Mouse (Mus musculus) limb, embryonic 11.5 days (tissue): Measurements from ENCODE around the gene Bdh1. TPM values are rescaled to one million over a fixed set of nuclear protein-coding genes. Genes with fewer than 3 reads are reported as not detected.

ENCODE experiments used
- ATAC-seq: fragments of 200-750 bp; cut with Nextera tagmentation; 2 replicates; pipeline ENCODE4 v1.8.0; 2017; ENCODE audit warnings: low read depth; ENCODE audit not compliant: insufficient number of reproducible peaks, low FRiP score, low TSS enrichment
- DNase-seq: peaks from one replicate; pipeline ENCODE4 v3.0.0-alpha.2; 2015; ENCODE audit warnings: low spot score
- H3K27ac ChIP-seq: fragments of 300-500 bp; sonication (generic); replicated peaks from 2 replicates; pipeline ENCODE4 v1.5.1; 2014; ENCODE audit warnings: low read depth, mild to moderate bottlenecking, low read length
- H3K27me3 ChIP-seq: fragments of 300-500 bp; sonication (generic); 2 replicates; pipeline ENCODE4 v1.6.1; 2014; ENCODE audit warnings: mild to moderate bottlenecking, low read length, mixed read lengths; ENCODE audit not compliant: control insufficient read depth, insufficient read depth
- H3K36me3 ChIP-seq: fragments of 300-500 bp; sonication (generic); 2 replicates; pipeline ENCODE4 v1.6.1; 2014; ENCODE audit warnings: mild to moderate bottlenecking, low read length, moderate library complexity, mixed read lengths; ENCODE audit not compliant: control insufficient read depth, insufficient read depth
- H3K4me1 ChIP-seq: fragments of 300-500 bp; sonication (generic); 2 replicates; pipeline ENCODE4 v1.6.1; 2014; ENCODE audit warnings: low read length, mixed read lengths; ENCODE audit not compliant: control insufficient read depth, insufficient read depth
- H3K4me2 ChIP-seq: fragments of 300-500 bp; sonication (generic); 2 replicates; pipeline ENCODE4 v1.6.1; 2014; ENCODE audit warnings: low read depth, mild to moderate bottlenecking, moderate library complexity; ENCODE audit not compliant: severe bottlenecking
- H3K4me3 ChIP-seq: fragments of 300-500 bp; sonication (generic); 2 replicates; pipeline ENCODE4 v1.5.1; 2014; ENCODE audit warnings: low read depth, low read length
- H3K9ac ChIP-seq: fragments of 300-500 bp; sonication (generic); 2 replicates; pipeline ENCODE4 v1.6.1; 2014; ENCODE audit warnings: mild to moderate bottlenecking, low read length
- H3K9me3 ChIP-seq: fragments of 300-500 bp; sonication (generic); 2 replicates; pipeline ENCODE4 v1.6.1; 2016; ENCODE audit warnings: low read length; ENCODE audit not compliant: control insufficient read depth
- WGBS: fragments of 180-500 bp; shearing (Covaris S2); extraction: QIAGEN DNeasy Blood & Tissue Kit; methylation state at CpG from one replicate; pipeline ENCODE4 v1.1.7; 2014; 5-methylcytosine and 5-hydroxymethylcytosine counted together
- polyA plus RNA-seq: library from polyadenylated mRNA; unstranded; fragments of >200 nt; fragmentation: Nextera tagmentation; extraction: Ambion mirVana; gene quantifications from 2 replicates; pipeline ENCODE4 v1.2.1, GENCODE M21; 2014

Gene Bdh1
- polyA plus RNA-seq, 1 experiment from 2014 or later, result 14.9 TPM

- DNase-seq (no peak), ATAC-seq (no peak)
- peaks cover 4% of the 10 kb centered on the region; the same call in 1 of the 2 replicates for H3K4me1 ChIP-seq
- no peaks in the 10 kb centered on the region for H3K27me3 ChIP-seq
- H3K27ac ChIP-seq, result no peak overlapping the region
- H3K4me2 ChIP-seq, result no peak overlapping the region
- peaks cover 6% of the 10 kb centered on the region; the same call in 1 of the 2 replicates for H3K9me3 ChIP-seq
- no peak overlapping the region for H3K9ac ChIP-seq
- H3K4me3 ChIP-seq, result no peak overlapping the region
- no peaks in the 10 kb centered on the region for H3K36me3 ChIP-seq
- WGBS, result 63% methylated on average over 9 of the region's 9 CpGs
Observed at GRCm38 (mm10) chr16:31475123-31475968, 53.3 kb downstream of the Bdh1 start.

- WGBS, result 41% methylated on average over 7 of the region's 7 CpGs
- no peak overlapping the region for H3K27ac ChIP-seq
Observed at GRCm38 (mm10) chr16:31476872-31477603, 55.0 kb downstream of the Bdh1 start.

GRCm38 (mm10) chr16:31485336-31485735 lies 63.3 kb downstream of the Bdh1 start:
- no peak for DNase-seq
- ATAC-seq, result no peak
- H3K27me3 ChIP-seq, result no peaks in the 10 kb centered on the region
- H3K36me3 ChIP-seq, result no peaks in the 10 kb centered on the region
- WGBS, result 96% methylated on average over 5 of the region's 5 CpGs
- H3K4me3 ChIP-seq, result no peak overlapping the region
- H3K27ac ChIP-seq, result no peak overlapping the region
- no peak overlapping the region for H3K4me2 ChIP-seq
- H3K9me3 ChIP-seq, result no peaks in the 10 kb centered on the region; the same call in 1 of the 2 replicates
- H3K4me1 ChIP-seq, result no peaks in the 10 kb centered on the region; the same call in 1 of the 2 replicates
- no peak overlapping the region for H3K9ac ChIP-seq

More at GRCm38 (mm10) chr16:31476872-31477603, 55.0 kb downstream of the Bdh1 start:
- H3K9me3 ChIP-seq, result peaks cover 6% of the 10 kb centered on the region; the same call in 1 of the 2 replicates
- no peaks in the 10 kb centered on the region for H3K36me3 ChIP-seq
- H3K9ac ChIP-seq, result no peak overlapping the region
- H3K4me1 ChIP-seq, result peaks cover 4% of the 10 kb centered on the region; the same call in 1 of the 2 replicates
- H3K27me3 ChIP-seq, result no peaks in the 10 kb centered on the region
- H3K4me3 ChIP-seq, result no peak overlapping the region
- H3K4me2 ChIP-seq, result no peak overlapping the region
- ATAC-seq (no peak), DNase-seq (no peak)

GRCm38 (mm10) chr16:31487266-31487665 lies 65.2 kb downstream of the Bdh1 start:
- Histone ChIP-seq H3K36me3 (no peaks in the 10 kb centered on the region), H3K27me3 (no peaks in the 10 kb centered on the region), H3K4me3 (no peak overlapping the region), H3K9ac (no peak overlapping the region), H3K4me2 (no peak overlapping the region), H3K27ac (no peak overlapping the region), H3K9me3 (no peaks in the 10 kb centered on the region; the same call in 1 of the 2 replicates), H3K4me1 (no peaks in the 10 kb centered on the region; the same call in 1 of the 2 replicates)
- no peak for ATAC-seq
- WGBS, result 89% methylated on average over 3 of the region's 3 CpGs
- DNase-seq, result no peak

GRCm38 (mm10) chr16:31489096-31489495 lies 67.0 kb downstream of the Bdh1 start:
- no peaks in the 10 kb centered on the region for H3K36me3 ChIP-seq
- DNase-seq, result no peak
- H3K4me2 ChIP-seq, result no peak overlapping the region
- WGBS, result 60% methylated on average over 3 of the region's 3 CpGs
- H3K27ac ChIP-seq, result no peak overlapping the region
- H3K27me3 ChIP-seq, result no peaks in the 10 kb centered on the region
- H3K9me3 ChIP-seq, result no peaks in the 10 kb centered on the region; the same call in 1 of the 2 replicates
- H3K4me3 ChIP-seq, result no peak overlapping the region
- H3K4me1 ChIP-seq, result peaks cover 8% of the 10 kb centered on the region
- no peak overlapping the region for H3K9ac ChIP-seq
- no peak for ATAC-seq

GRCm38 (mm10) chr16:31490967-31491366 lies 68.9 kb downstream of the Bdh1 start:
- Histone ChIP-seq H3K4me2 (no peak overlapping the region), H3K4me1 (peaks cover 8% of the 10 kb centered on the region), H3K36me3 (no peaks in the 10 kb centered on the region), H3K4me3 (no peak overlapping the region), H3K9me3 (no peaks in the 10 kb centered on the region; the same call in 1 of the 2 replicates), H3K9ac (no peak overlapping the region), H3K27ac (no peak overlapping the region), H3K27me3 (no peaks in the 10 kb centered on the region)
- DNase-seq (no peak), ATAC-seq (no peak)
- WGBS, result 94% methylated on average over 7 of the region's 7 CpGs

- Histone ChIP-seq H3K9ac (peak overlapping the region; percentile 32; the same call in 1 of the 2 replicates), H3K27me3 (no peaks in the 10 kb centered on the region), H3K9me3 (no peaks in the 10 kb centered on the region), H3K4me3 (no peak overlapping the region), H3K27ac (no peak overlapping the region), H3K4me1 (peaks cover 11% of the 10 kb centered on the region), H3K4me2 (no peak overlapping the region), H3K36me3 (no peaks in the 10 kb centered on the region)
- WGBS, result 47% methylated on average over 12 of the region's 12 CpGs
- no peak for ATAC-seq
- no peak for DNase-seq
Observed at GRCm38 (mm10) chr16:31492921-31493549, 71.0 kb downstream of the Bdh1 start.

- H3K9ac ChIP-seq, result no peak overlapping the region
- no peaks in the 10 kb centered on the region for H3K36me3 ChIP-seq
- 62% methylated on average over 6 of the region's 6 CpGs for WGBS
Observed at GRCm38 (mm10) chr16:31493550-31493965, 71.5 kb downstream of the Bdh1 start.

More at GRCm38 (mm10) chr16:31493550-31493965, 71.5 kb downstream of the Bdh1 start:
- Histone ChIP-seq H3K4me3 (no peak overlapping the region), H3K4me1 (peaks cover 11% of the 10 kb centered on the region), H3K4me2 (no peak overlapping the region), H3K9me3 (no peaks in the 10 kb centered on the region), H3K27me3 (no peaks in the 10 kb centered on the region), H3K27ac (no peak overlapping the region)
- ATAC-seq, result no peak
- DNase-seq, result no peak
